Mouse (Mus musculus) hindbrain, embryonic 10.5 days (tissue): Measurements from ENCODE around the gene Mboat7. TPM values are rescaled to one million over a fixed set of nuclear protein-coding genes. Genes with fewer than 3 reads are reported as not detected.

ENCODE experiments used
- DNase-seq: peaks from one replicate; pipeline ENCODE4 v3.0.0-alpha.2; 2017; ENCODE audit warnings: low spot score
- H3K27ac ChIP-seq: fragments of 300-500 bp; sonication (generic); 2 replicates; pipeline ENCODE4 v1.5.1; 2016; ENCODE audit warnings: mild to moderate bottlenecking, moderate library complexity
- H3K27me3 ChIP-seq: fragments of 300-500 bp; sonication (generic); 2 replicates; pipeline ENCODE4 v1.6.1; 2016; ENCODE audit warnings: mild to moderate bottlenecking; ENCODE audit not compliant: poor library complexity, insufficient read depth, severe bottlenecking
- H3K36me3 ChIP-seq: fragments of 300-500 bp; sonication (generic); 2 replicates; pipeline ENCODE4 v1.6.1; 2016; ENCODE audit warnings: mild to moderate bottlenecking, moderate library complexity
- H3K4me1 ChIP-seq: fragments of 300-500 bp; sonication (generic); replicated peaks from 2 replicates; pipeline ENCODE4 v1.6.1; 2016; ENCODE audit warnings: mild to moderate bottlenecking
- H3K4me3 ChIP-seq: fragments of 300-500 bp; sonication (generic); 2 replicates; pipeline ENCODE4 v1.5.1; 2016; ENCODE audit warnings: mild to moderate bottlenecking, moderate library complexity
- H3K9me3 ChIP-seq: fragments of 300-500 bp; sonication (generic); 2 replicates; pipeline ENCODE4 v1.6.1; 2016; ENCODE audit warnings: mild to moderate bottlenecking, moderate library complexity
- WGBS: fragments of 180-500 bp; shearing (Covaris S2); methylation state at CpG from one replicate; pipeline ENCODE4 v1.1.7; 2016; 5-methylcytosine and 5-hydroxymethylcytosine counted together
- polyA plus RNA-seq: library from polyadenylated mRNA; unstranded; fragments of >200 nt; fragmentation: Nextera tagmentation; extraction: Ambion mirVana; gene quantifications from 2 replicates; pipeline ENCODE4 v1.2.1, GENCODE M21; 2016

Mboat7 gene
- polyA plus RNA-seq, 1 experiment from 2014 or later, result 38.9 TPM

DNA sequence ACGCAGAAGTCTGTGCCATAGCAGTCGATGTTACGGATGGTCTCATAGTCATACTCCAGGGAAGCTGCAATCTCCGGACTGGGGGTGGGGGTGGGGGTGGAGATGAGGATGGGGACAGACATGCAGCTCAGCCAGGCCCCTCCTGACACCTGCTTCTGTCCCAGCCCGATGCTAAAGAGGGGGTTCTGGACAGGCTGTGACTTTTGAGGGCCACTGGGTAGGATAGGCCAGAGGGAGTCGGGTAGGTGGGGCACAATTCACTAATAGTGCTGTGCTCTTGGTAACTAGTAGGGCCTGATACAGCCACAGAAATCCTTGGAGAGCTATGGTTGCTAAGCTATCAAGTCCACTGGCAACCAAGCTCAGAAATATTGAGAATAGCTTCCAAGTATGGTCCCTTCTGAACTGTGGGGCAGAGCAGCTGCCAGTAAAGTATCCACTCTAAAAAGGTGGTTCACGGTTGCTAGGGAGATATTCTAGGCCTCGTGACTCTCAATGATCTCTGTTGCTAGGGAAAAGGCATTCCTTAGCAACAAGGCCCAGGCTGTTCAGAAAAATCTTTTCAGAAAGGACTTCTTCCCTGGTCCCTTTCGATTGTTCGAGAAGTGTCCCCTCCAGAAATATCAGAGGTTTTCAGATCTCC lies 9.3 kb downstream of the Mboat7 start:
- Histone ChIP-seq H3K9me3 (no peaks in the 10 kb centered on the region), H3K36me3 (peaks cover 57% of the 10 kb centered on the region), H3K4me3 (no peak overlapping the region), H3K27me3 (no peaks in the 10 kb centered on the region), H3K4me1 (peaks cover 24% of the 10 kb centered on the region), H3K27ac (peak overlapping the region; percentile 74)
- DNase-seq, result no peak
- 68% methylated on average over 10 of the region's 10 CpGs for WGBS

- Histone ChIP-seq H3K4me1 (no peaks in the 10 kb centered on the region), H3K27ac (no peak within 1 kb of the TSS), H3K9me3 (no peaks in the 10 kb centered on the region), H3K4me3 (no peak within 1 kb of the TSS), H3K36me3 (peaks cover 16% of the 10 kb centered on the region; the same call in 1 of the 2 replicates), H3K27me3 (no peaks in the 10 kb centered on the region)
- no peak for DNase-seq
- WGBS, result 57% methylated on average over 9 of the region's 9 CpGs
These were observed 16.0 kb downstream of the Mboat7 start, which contains the start of gene Tmc4 for GRCm38 (mm10) chr7:3677342-3677741. Tmc4 (minus strand) TSS chr7:3677553.

DNA sequence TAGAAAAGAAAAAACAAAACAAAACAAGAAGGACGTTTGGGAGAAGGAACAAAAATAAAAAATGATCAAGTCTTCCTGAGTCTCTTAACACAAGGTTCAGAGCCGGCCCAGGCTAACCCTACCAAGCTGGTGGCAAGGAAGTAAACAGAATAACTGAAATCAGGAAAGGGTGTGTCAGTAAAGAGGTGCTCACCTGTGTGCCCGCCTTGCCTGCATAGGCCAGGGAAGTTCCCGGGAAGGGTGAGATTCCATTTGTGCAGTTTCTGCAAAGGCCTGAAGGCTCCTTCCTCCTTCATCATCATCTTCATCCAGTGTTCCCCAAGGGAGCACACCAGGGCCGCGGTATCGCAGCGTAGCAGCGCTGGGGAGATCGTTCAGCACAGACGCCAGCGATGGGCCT lies 17.0 kb downstream of the Mboat7 start:
- H3K27ac ChIP-seq, result no peak overlapping the region
- H3K36me3 ChIP-seq, result peaks cover 16% of the 10 kb centered on the region; the same call in 1 of the 2 replicates
- H3K27me3 ChIP-seq, result no peaks in the 10 kb centered on the region
- no peak for DNase-seq
- H3K9me3 ChIP-seq, result no peaks in the 10 kb centered on the region
- H3K4me3 ChIP-seq, result no peak overlapping the region
- no peaks in the 10 kb centered on the region for H3K4me1 ChIP-seq
- 91% methylated on average over 12 of the region's 12 CpGs for WGBS

DNA sequence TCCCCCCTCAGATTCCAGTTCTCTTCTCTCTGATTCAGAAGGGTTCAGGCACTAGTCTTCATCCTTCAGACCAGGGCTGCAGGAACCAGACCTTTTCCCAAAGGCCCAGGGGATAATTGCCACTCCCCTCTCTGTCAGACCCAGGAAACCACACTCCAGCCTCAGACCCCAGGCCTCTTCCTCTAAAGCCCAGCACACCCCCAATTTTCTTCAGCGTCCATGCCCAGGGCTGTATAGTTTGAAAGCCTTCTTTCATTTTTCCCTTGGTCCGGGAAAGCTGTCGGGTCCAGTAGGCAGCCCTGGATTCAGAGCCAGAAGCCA lies 18.1 kb downstream of the Mboat7 start:
- DNase-seq, result no peak
- H3K9me3 ChIP-seq, result no peaks in the 10 kb centered on the region
- H3K4me1 ChIP-seq, result no peaks in the 10 kb centered on the region
- H3K27me3 ChIP-seq, result no peaks in the 10 kb centered on the region
- 76% methylated on average over 3 of the region's 3 CpGs for WGBS
- no peak overlapping the region for H3K27ac ChIP-seq
- no peak overlapping the region for H3K4me3 ChIP-seq
- peaks cover 13% of the 10 kb centered on the region; the same call in 1 of the 2 replicates for H3K36me3 ChIP-seq

GRCm38 (mm10) chr7:3674507-3675227 lies 18.7 kb downstream of the Mboat7 start:
- H3K9me3 ChIP-seq, result no peaks in the 10 kb centered on the region
- no peak overlapping the region for H3K27ac ChIP-seq
- peaks cover 12% of the 10 kb centered on the region; the same call in 1 of the 2 replicates for H3K36me3 ChIP-seq
- peak; percentile 78 for DNase-seq
- H3K4me1 ChIP-seq, result no peaks in the 10 kb centered on the region
- no peaks in the 10 kb centered on the region for H3K27me3 ChIP-seq
- H3K4me3 ChIP-seq, result no peak overlapping the region
- 70% methylated on average over 10 of the region's 10 CpGs for WGBS

DNA sequence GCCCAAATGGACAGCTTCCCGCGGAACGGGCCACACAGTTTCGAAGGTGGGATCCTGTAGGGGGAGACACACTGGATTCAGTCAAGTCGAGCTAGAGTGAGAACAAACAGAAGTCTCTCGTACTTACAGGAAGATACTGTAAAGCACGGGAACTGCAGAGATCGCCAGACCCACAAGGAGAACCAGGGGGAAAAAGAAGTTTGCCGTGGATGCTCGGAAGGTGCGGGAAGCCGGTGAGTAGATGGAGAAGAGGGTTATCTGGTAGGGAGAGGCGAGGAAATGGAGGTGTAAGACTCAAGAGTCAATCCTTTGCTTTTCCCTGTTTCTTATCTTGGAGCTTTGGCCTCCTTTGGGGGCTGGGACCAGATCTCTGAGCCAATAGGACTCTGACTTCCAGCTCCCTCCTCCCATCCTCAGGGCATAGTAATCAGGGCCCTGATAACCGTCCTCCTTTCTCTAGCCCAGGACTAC lies 26.4 kb downstream of the Mboat7 start:
- Histone ChIP-seq H3K4me1 (peaks cover 30% of the 10 kb centered on the region), H3K27ac (no peak overlapping the region), H3K36me3 (peaks cover 18% of the 10 kb centered on the region), H3K4me3 (peak overlapping the region; percentile 21), H3K27me3 (no peaks in the 10 kb centered on the region), H3K9me3 (no peaks in the 10 kb centered on the region)
- DNase-seq, result no peak
- 18% methylated on average over 14 of the region's 14 CpGs for WGBS

GRCm38 (mm10) chr7:3665215-3666114 lies 27.9 kb downstream of the Mboat7 start, which contains the start of gene Leng1:
Leng1 (minus strand) TSS chr7:3665840.
- Histone ChIP-seq H3K4me3 (peak within 1 kb of the TSS; percentile 79), H3K27ac (peak within 1 kb of the TSS; percentile 91), H3K27me3 (no peaks in the 10 kb centered on the region), H3K36me3 (peaks cover 33% of the 10 kb centered on the region), H3K4me1 (peaks cover 30% of the 10 kb centered on the region), H3K9me3 (no peaks in the 10 kb centered on the region)
- DNase-seq, result peak; percentile 93
- WGBS, result 5% methylated on average over 45 of the region's 45 CpGs

- peak overlapping the region; percentile 91 for H3K27ac ChIP-seq
- DNase-seq, result no peak
- no peaks in the 10 kb centered on the region for H3K9me3 ChIP-seq
- 38% methylated on average over 15 of the region's 15 CpGs for WGBS
- H3K36me3 ChIP-seq, result peaks cover 41% of the 10 kb centered on the region
- peaks cover 30% of the 10 kb centered on the region for H3K4me1 ChIP-seq
- H3K4me3 ChIP-seq, result peak overlapping the region; percentile 79
- H3K27me3 ChIP-seq, result no peaks in the 10 kb centered on the region
These were observed 28.7 kb downstream of the Mboat7 start for GRCm38 (mm10) chr7:3664524-3665214.

DNA sequence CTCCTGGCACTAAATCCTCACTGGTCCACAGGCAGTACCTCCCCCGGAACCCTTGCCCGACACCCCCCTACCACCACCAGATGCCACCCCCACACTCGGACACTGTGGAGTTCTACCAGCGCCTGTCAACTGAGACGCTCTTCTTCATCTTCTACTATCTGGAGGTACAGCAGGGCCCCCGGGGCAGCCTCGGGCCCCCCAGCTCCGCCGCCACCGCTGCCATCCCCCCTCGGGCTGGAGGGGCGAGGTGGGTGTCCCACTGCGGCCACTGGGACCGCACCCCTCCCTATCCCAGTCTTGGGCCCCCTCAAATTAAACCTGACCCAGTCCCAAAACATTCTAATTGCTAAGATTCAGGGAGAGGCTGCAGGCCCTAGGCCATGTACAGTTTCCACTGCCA lies 34.7 kb downstream of the Mboat7 start:
- no peaks in the 10 kb centered on the region for H3K27me3 ChIP-seq
- H3K27ac ChIP-seq, result no peak overlapping the region
- no peak overlapping the region for H3K4me3 ChIP-seq
- no peak for DNase-seq
- WGBS, result 96% methylated on average over 14 of the region's 14 CpGs
- H3K4me1 ChIP-seq, result peaks cover 3% of the 10 kb centered on the region
- peaks cover 100% of the 10 kb centered on the region for H3K36me3 ChIP-seq
- no peaks in the 10 kb centered on the region for H3K9me3 ChIP-seq

DNA sequence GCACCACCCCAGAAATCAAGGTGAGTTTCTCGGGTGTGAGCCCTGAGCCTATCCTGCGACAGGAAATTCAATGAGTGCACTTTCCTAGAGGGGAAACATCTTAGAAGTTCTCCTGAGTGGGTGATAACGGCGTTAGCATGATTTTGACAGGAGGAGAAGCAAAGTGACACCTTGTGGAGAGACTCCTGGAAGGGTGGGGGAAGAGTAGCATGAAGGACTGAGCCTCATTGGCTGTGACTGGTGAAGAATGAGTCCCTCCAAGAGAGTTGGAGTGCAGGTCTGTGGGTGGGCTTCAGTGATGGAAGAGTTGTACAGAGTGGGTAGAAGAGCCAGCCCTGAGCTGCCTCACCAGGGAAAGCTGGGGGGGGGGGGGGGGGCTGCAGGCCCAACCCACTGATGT lies 36.4 kb downstream of the Mboat7 start:
- no peaks in the 10 kb centered on the region for H3K9me3 ChIP-seq
- 95% methylated on average over 4 of the region's 4 CpGs for WGBS
- no peak for DNase-seq
- no peaks in the 10 kb centered on the region for H3K4me1 ChIP-seq
- no peak overlapping the region for H3K27ac ChIP-seq
- no peak overlapping the region for H3K4me3 ChIP-seq
- peaks cover 100% of the 10 kb centered on the region for H3K36me3 ChIP-seq
- H3K27me3 ChIP-seq, result no peaks in the 10 kb centered on the region

GRCm38 (mm10) chr7:3646641-3647040 lies 46.7 kb downstream of the Mboat7 start:
- DNase-seq, result no peak
- no peaks in the 10 kb centered on the region for H3K27me3 ChIP-seq
- 0 out of 2 replicates have a peak, but pooled peaks cover 3% of the 10 kb centered on the region for H3K9me3 ChIP-seq
- H3K4me3 ChIP-seq, result peak overlapping the region; percentile 100
- peaks cover 56% of the 10 kb centered on the region for H3K36me3 ChIP-seq
- H3K27ac ChIP-seq, result peak overlapping the region; percentile 98
- WGBS, result 76% methylated on average over 4 of the region's 4 CpGs
- peaks cover 36% of the 10 kb centered on the region for H3K4me1 ChIP-seq

DNA sequence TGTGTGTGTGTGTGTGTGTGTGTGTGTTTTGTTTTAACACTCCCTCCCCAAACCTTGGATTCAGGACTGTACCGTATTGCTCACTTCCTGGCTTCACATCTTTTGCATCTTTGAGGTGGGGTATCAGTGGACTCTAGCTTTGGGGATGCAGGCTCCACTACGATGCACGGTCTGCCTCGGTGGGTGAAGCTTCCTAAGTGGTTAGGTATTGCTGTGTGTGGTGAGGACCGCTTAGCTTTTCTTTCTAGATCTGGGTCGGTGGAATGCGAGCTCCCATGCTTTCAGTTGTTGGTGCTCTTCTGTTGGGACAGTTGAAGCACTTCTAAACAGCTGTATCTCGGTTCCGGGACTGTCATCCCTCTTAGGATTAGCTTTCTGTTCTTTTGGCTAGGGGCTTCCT lies 47.1 kb downstream of the Mboat7 start:
- Histone ChIP-seq H3K9me3 (0 out of 2 replicates have a peak, but pooled peaks cover 3% of the 10 kb centered on the region), H3K27ac (peak overlapping the region; percentile 98), H3K4me1 (peaks cover 36% of the 10 kb centered on the region), H3K27me3 (no peaks in the 10 kb centered on the region), H3K36me3 (peaks cover 56% of the 10 kb centered on the region), H3K4me3 (peak overlapping the region; percentile 100)
- DNase-seq, result no peak
- WGBS, result 40% methylated on average over 9 of the region's 9 CpGs
